Mouse (Mus musculus) liver, adult 2 months (tissue): ENCODE data around the gene Stip1. TPM values are rescaled to one million over a fixed set of nuclear protein-coding genes. Genes with fewer than 3 reads are reported as not detected.

Source experiments
- DNase-seq: peaks from one replicate; pipeline ENCODE4 v3.0.0-alpha.2; 2011; ENCODE audit warnings: low read depth, low spot score; ENCODE audit errors: extremely low read depth
- H3K27ac ChIP-seq: fragments of 200-500 bp; replicated peaks from 2 replicates; pipeline ENCODE4 v1.5.1; 2012; ENCODE audit warnings: low read depth, mild to moderate bottlenecking, control low read depth, inconsistent platforms, low read length; ENCODE audit not compliant: insufficient read depth
- H3K27me3 ChIP-seq: fragments of 200-500 bp; 2 replicates; pipeline ENCODE4 v1.6.1; 2012; ENCODE audit warnings: mild to moderate bottlenecking, moderate library complexity, low read length, inconsistent platforms; ENCODE audit not compliant: control insufficient read depth, insufficient read depth
- H3K36me3 ChIP-seq: fragments of 200-500 bp; 2 replicates; pipeline ENCODE4 v1.6.1; 2012; ENCODE audit warnings: low read length, inconsistent platforms; ENCODE audit not compliant: control insufficient read depth, insufficient read depth
- H3K4me1 ChIP-seq: fragments of 200-500 bp; 2 replicates; pipeline ENCODE4 v1.6.1; 2011; ENCODE audit warnings: low read length; ENCODE audit not compliant: control insufficient read depth, insufficient read depth
- H3K4me3 ChIP-seq: fragments of 200-500 bp; 2 replicates; pipeline ENCODE4 v1.5.1; 2011; ENCODE audit warnings: low read depth, mild to moderate bottlenecking, control low read depth, low read length, moderate library complexity; ENCODE audit not compliant: insufficient read depth
- H3K79me2 ChIP-seq: fragments of 200-500 bp; 2 replicates; pipeline ENCODE4 v1.6.1; 2012; ENCODE audit warnings: inconsistent platforms, mild to moderate bottlenecking, low read length, moderate library complexity; ENCODE audit not compliant: control insufficient read depth, insufficient read depth
- H3K9ac ChIP-seq: fragments of 200-500 bp; 2 replicates; pipeline ENCODE4 v1.6.1; 2012; ENCODE audit warnings: low read depth, mild to moderate bottlenecking, control low read depth, inconsistent platforms, low read length
- CTCF ChIP-seq: fragments of 200-500 bp; IDR thresholded peaks from 2 replicates; pipeline ENCODE4 v1.5.1; 2011; ENCODE audit warnings: low read depth, low read length, control low read depth
- POLR2A ChIP-seq: fragments of 200-500 bp; IDR thresholded peaks from 2 replicates; pipeline ENCODE4 v1.6.1; 2011; ENCODE audit warnings: low read length, control low read depth; ENCODE audit not compliant: insufficient read depth; ENCODE audit errors: extremely low read depth
- WGBS: fragments of 180-500 bp; shearing (Covaris S2); methylation state at CpG from one replicate; pipeline ENCODE4 v1.1.7; 2018; 5-methylcytosine and 5-hydroxymethylcytosine counted together
- polyA plus RNA-seq: library from polyadenylated mRNA; depleted of rRNA; stranded (reverse); fragments of >200 nt; gene quantifications from 2 replicates; pipeline ENCODE4 v1.2.3, GENCODE M21; 2012
- total RNA-seq: library from RNA; depleted of rRNA; stranded (reverse); fragments of >200 nt; gene quantifications from 2 replicates; pipeline ENCODE4 v1.2.3, GENCODE M21; 2014

Stip1 gene
- total and polyA plus RNA-seq, 2 experiments: 32.3 to 44.9 TPM

- no peaks in the 10 kb centered on the region for H3K27me3 ChIP-seq
- H3K36me3 ChIP-seq: no peaks in the 10 kb centered on the region
- H3K9ac ChIP-seq: no peak overlapping the region
- TF ChIP-seq CTCF: no peak
- TF ChIP-seq POLR2A: no peak
- WGBS: 96% methylated on average over 9 of the region's 9 CpGs
- no peak overlapping the region for H3K4me3 ChIP-seq
- peaks cover 12% of the 10 kb centered on the region for H3K4me1 ChIP-seq
- H3K27ac ChIP-seq: no peak overlapping the region
- no peak for DNase-seq
- H3K79me2 ChIP-seq: no peaks in the 10 kb centered on the region
Observed at GRCm38 (mm10) chr19:6997721-6998290, 42.0 kb downstream of the Stip1 start.

- TF ChIP-seq CTCF: no peak
- TF ChIP-seq POLR2A: peak; percentile 66; the same call in 1 of the 2 replicates
- Histone ChIP-seq H3K79me2 (no peaks in the 10 kb centered on the region), H3K36me3 (no peaks in the 10 kb centered on the region), H3K4me1 (peaks cover 13% of the 10 kb centered on the region), H3K9ac (peak within 1 kb of the TSS; percentile 76), H3K27ac (peak within 1 kb of the TSS; percentile 81), H3K27me3 (no peaks in the 10 kb centered on the region), H3K4me3 (peak within 1 kb of the TSS; percentile 64)
- DNase-seq: peak; percentile 86
- WGBS: under 1% methylated on average over 24 of the region's 24 CpGs
Observed at GRCm38 (mm10) chr19:6996006-6996405, 43.8 kb downstream of the Stip1 start, which contains the start of the genes Nudt22 and Trpt1. TSS of gene Nudt22 (minus strand) at chr19:6996117. TSS of gene Trpt1 (plus strand) at chr19:6996131.

- Histone ChIP-seq H3K79me2 (no peaks in the 10 kb centered on the region), H3K36me3 (no peaks in the 10 kb centered on the region), H3K27me3 (no peaks in the 10 kb centered on the region), H3K9ac (peak overlapping the region; percentile 55), H3K27ac (peak overlapping the region; percentile 28; the same call in 1 of the 2 replicates), H3K4me3 (peak overlapping the region; percentile 64), H3K4me1 (peaks cover 13% of the 10 kb centered on the region)
- WGBS: 38% methylated on average over 21 of the region's 21 CpGs
- no peak for DNase-seq
- TF ChIP-seq POLR2A (no peak), CTCF (no peak)
Observed at GRCm38 (mm10) chr19:6995255-6995991, 44.3 kb downstream of the Stip1 start.

- TF ChIP-seq CTCF (no peak), POLR2A (no peak)
- H3K27ac ChIP-seq: no peak overlapping the region
- no peaks in the 10 kb centered on the region for H3K27me3 ChIP-seq
- peaks cover 13% of the 10 kb centered on the region for H3K4me1 ChIP-seq
- no peak overlapping the region for H3K4me3 ChIP-seq
- no peaks in the 10 kb centered on the region for H3K36me3 ChIP-seq
- DNase-seq: no peak
- no peak overlapping the region for H3K9ac ChIP-seq
- 90% methylated on average over 8 of the region's 8 CpGs for WGBS
- no peaks in the 10 kb centered on the region for H3K79me2 ChIP-seq
Observed at GRCm38 (mm10) chr19:6994489-6994888, 45.3 kb downstream of the Stip1 start.

GRCm38 (mm10) chr19:6994002-6994401, 45.8 kb downstream of the Stip1 start:
- Histone ChIP-seq H3K27me3 (no peaks in the 10 kb centered on the region), H3K4me1 (peaks cover 13% of the 10 kb centered on the region), H3K4me3 (no peak overlapping the region), H3K27ac (no peak overlapping the region), H3K9ac (no peak overlapping the region), H3K36me3 (no peaks in the 10 kb centered on the region), H3K79me2 (no peaks in the 10 kb centered on the region)
- WGBS: 92% methylated on average over 8 of the region's 8 CpGs
- no peak for TF ChIP-seq CTCF
- no peak for TF ChIP-seq POLR2A
- no peak for DNase-seq
